Mouse (Mus musculus) gastrocnemius, adult 8-10 months (tissue): ENCODE data around the gene Sf1. TPM values are rescaled to one million over a fixed set of nuclear protein-coding genes. Genes with fewer than 3 reads are reported as not detected.

Experiments
- DNase-seq, 2 experiments: peaks; one replicate each; pipeline ENCODE4 v3.0.0; 2022; ENCODE audit warnings: low spot score in 2 of 2
- total RNA-seq, 4 experiments: library from RNA; stranded (reverse); gene quantifications; 2 replicates each; pipeline ENCODE4 v1.2.4; 2022

Gene Sf1
- total RNA-seq, 4 experiments from 2014 or later: 69.0 to 88.0 (median 73.8) TPM

DNA sequence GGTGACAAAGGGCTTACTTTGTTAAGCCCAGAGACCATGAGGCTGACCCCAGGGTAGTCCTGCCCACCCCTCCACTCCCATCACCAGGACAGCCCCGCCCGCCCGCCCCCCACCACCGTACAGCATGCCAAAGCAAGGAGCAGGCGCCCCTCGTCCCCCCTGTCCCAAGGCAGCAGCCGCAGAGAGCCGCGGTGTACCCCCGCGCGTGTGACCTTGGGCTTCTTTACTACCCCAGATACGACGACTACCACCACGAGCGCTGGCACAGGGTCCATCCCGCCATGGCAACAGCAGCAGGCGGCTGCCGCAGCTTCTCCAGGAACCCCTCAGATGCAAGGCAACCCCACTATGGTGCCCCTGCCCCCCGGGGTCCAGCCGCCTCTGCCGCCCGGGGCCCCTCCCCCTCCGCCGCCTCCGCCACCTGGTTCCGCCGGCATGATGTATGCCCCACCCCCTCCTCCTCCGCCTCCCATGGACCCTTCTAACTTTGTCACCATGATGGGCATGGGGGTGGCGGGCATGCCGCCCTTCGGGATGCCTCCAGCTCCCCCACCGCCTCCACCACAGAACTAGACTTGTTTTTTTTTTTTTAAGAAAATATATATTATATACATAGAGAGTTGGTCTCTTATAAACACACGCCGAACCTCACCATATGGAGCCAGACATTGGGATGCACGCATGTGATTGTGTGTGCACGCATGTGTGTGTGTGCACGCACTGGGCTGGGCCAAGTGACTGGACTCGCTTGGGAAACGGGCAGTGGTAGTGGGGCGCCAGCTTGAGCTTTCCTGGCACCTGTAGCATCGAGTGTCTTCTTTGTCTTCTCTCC lies 12.1 kb downstream of the Sf1 start:
- DNase-seq: no peak

DNA sequence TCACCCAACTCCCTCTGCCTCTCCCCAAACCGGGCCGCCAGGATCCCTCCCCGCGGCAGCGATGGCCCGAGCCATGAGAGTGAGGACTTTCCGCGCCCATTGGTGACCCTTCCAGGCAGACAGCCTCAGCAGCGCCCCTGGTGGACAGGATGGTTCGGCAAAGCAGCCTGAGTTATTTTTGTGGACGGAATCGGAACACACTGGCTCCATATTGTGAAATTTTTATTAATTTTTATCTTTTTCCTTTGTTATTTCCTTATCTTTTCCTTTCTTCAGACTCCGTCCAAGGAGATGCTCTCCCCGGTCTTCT lies 12.7 kb downstream of the Sf1 start:
- DNase-seq: peak; percentile 67 to 70

- no peak for DNase-seq
Measured at GRCm38 (mm10) chr19:6376643-6377042, 13.2 kb downstream of the Sf1 start.

GRCm38 (mm10) chr19:6377327-6378040 lies 14.0 kb downstream of the Sf1 start:
- DNase-seq: no peak

GRCm38 (mm10) chr19:6380411-6381166 lies 17.1 kb downstream of the Sf1 start:
- no peak for DNase-seq

DNA sequence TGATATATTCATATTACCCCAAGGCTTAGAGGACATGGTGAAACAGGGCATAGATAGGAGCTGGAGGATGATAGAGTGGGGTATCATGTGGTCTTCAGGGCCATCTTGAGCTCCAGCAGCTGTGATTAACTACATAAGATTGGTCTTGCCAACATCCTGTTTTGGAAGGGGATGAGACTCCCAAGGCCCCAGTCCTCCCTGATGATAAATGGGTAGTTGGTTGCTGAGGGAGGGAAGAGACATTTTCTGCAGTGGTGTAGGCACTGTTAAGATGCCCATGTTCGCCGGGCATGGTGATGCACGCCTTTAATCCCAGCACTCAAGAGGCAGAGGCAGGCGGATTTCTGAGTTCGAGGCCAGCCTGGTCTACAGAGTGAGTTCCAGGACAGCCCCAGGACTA lies 17.7 kb downstream of the Sf1 start:
- DNase-seq: no peak

- DNase-seq: peak in 1 of 2 experiments; percentile 60
Measured at GRCm38 (mm10) chr19:6382323-6382924, 18.9 kb downstream of the Sf1 start.

- DNase-seq: peak; percentile 44 to 72
Measured at GRCm38 (mm10) chr19:6383470-6383869, 20.0 kb downstream of the Sf1 start.

DNA sequence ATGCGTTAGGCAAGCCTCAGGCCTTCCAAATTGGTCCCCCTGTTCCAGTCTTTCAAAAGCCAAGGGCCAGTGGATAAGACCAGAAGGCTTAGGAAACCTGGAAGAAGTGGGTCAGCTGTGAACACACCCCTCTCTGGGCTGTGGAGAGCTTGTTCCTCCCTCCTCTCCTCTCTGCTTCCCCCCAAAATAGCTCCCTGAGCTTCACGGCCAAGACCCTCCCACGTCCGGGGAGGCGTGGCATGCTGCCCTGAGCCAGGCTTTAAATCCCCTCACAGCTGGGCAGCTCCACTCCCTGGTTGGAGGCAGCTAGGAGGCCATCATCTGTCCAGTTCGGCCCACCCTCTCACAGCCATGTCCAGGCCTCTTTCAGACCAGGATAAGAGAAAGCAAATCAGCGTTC lies 20.6 kb downstream of the Sf1 start, which contains the start of gene Pygm:
Pygm (plus strand) TSS at position 272 of the 400 bp plus-strand sequence.
- DNase-seq: peak; percentile 89 to 93

GRCm38 (mm10) chr19:6384954-6385353 lies 21.5 kb downstream of the Sf1 start:
- DNase-seq: peak; percentile 73 to 83

DNA sequence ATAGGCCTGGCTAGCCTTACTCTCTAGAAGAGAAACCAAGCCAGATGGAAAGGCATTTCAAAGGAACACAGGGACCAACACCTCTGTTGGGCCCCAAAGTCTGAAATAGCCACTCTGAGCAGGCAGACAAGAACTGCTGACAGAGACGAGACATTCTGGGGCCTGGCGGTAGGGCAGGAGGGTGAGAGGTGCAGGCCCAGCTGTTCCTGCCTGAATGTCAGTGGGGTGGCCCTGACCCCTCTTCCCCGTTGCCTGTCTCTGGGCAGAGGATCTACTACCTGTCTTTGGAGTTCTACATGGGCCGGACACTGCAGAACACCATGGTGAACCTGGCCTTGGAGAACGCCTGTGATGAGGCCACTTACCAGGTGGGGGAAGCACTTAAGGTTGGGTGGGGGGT lies 21.9 kb downstream of the Sf1 start:
- no peak for DNase-seq

GRCm38 (mm10) chr19:6385821-6386220 lies 22.3 kb downstream of the Sf1 start:
- DNase-seq: no peak

- DNase-seq: no peak
Measured at GRCm38 (mm10) chr19:6386234-6386633, 22.7 kb downstream of the Sf1 start.

DNA sequence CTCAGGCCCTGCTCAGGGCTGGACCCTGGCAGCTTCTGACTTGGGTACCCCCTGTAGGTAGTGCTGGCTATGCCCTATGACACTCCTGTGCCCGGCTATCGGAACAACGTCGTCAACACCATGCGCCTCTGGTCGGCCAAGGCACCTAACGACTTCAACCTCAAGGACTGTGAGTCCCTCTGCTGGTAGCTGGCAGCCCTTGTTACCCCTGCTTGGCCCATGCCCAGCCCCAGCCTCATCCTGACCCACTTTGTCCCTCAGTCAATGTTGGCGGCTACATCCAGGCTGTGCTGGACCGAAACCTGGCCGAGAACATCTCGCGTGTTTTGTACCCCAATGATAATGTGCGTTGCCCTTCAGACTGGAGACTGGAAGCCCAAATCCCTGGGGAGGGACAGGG lies 24.5 kb downstream of the Sf1 start:
- DNase-seq: peak; percentile 52 to 79

DNA sequence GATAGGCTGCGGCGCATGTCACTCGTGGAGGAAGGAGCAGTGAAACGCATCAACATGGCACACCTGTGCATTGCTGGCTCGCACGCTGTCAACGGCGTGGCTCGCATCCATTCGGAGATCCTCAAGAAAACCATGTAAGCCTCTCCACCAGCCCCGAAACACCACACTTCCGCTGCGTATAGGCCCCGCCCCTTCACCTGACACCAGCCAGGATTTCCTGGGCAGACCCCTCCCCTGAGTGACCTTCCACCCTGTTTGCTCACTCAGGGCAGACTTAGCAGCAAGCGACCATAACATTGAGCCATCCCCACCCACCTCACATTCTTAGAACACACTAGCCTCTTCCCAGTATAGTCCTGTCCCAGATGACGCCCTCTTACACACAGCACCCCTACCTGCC lies 26.3 kb downstream of the Sf1 start:
- DNase-seq: no peak

- no peak for DNase-seq
Measured at GRCm38 (mm10) chr19:6390251-6390650, 26.8 kb downstream of the Sf1 start.

- DNase-seq: peak in 1 of 2 experiments; percentile 36
Measured at GRCm38 (mm10) chr19:6392743-6393393, 29.4 kb downstream of the Sf1 start.

DNA sequence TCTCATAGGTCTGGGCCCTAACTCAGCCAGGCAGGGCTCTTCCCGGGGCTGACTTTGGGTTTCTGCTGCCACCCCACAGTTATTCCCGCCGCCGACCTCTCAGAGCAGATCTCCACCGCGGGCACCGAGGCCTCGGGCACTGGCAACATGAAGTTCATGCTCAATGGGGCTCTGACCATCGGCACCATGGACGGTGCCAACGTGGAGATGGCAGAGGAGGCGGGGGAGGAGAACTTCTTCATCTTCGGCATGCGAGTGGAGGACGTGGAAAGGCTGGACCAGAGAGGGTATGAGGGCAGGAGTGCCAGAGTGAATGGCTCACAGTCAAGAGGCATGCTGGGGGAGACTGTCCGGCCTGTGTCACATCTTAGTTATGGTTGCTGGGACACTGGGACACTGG lies 30.1 kb downstream of the Sf1 start:
- no peak for DNase-seq

DNA sequence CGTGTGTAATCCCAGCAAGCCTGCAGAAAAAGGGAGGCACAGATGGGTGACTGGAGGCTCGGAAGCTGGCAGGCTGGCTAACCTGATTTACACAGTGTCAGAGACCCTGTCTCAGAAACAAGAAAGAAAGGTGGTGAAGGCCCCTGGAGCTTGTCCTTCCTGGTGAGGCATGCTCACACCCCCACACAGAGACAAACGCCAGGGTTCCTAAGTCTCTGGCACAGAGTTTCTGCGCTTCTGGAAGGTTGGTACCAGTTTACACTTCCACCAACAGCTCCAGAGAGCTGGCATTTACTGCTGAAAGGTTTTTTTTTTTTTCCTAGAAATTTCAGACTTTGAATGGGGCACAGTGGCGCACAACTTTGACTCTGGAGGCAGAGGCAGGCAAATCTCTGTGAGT lies 32.7 kb downstream of the Sf1 start:
- no peak for DNase-seq

DNA sequence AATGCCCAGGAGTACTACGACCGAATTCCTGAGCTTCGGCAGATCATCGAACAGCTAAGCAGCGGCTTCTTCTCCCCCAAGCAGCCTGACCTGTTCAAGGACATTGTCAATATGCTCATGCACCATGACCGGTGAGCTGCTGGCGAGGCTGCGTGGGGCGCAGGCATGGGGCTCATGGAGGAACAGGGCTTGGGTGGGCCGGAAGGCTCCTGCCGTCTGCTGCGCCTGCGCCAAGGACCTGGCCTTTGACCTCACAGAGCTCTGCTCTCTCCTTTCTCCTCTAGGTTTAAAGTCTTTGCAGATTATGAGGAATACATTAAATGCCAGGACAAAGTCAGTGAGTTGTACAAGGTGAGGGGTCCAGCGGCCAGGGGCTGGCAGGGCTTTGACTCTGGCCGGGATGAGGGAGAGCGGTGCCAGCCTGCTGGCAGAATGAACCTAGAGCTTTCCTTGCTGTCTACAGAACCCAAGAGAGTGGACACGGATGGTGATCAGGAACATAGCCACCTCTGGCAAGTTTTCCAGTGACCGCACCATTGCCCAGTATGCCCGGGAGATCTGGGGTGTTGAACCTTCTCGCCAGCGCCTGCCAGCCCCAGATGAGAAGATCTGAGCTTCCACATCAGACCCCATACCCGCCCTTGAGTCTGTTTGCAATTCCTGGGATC lies 34.2 kb downstream of the Sf1 start:
- DNase-seq: peak in 1 of 2 experiments; percentile 23
